Mouse (Mus musculus) heart, adult 10 weeks (tissue): ENCODE data around the gene Grik3. TPM values are rescaled to one million over a fixed set of nuclear protein-coding genes. Genes with fewer than 3 reads are reported as not detected.

Source experiments
- polyA plus RNA-seq: library from polyadenylated mRNA; stranded (reverse); fragments of 350-450 nt; fragmentation: Illumina TruSeq; extraction: RNeasy Lipid Tissue Mini Kit (QIAGEN cat#74804); gene quantifications from one replicate; pipeline ENCODE4 v1.2.3, GENCODE M21; 2014; ENCODE audit warnings: low read depth, low replicate concordance

Grik3 gene
- 0.13 TPM for polyA plus RNA-seq

DNA sequence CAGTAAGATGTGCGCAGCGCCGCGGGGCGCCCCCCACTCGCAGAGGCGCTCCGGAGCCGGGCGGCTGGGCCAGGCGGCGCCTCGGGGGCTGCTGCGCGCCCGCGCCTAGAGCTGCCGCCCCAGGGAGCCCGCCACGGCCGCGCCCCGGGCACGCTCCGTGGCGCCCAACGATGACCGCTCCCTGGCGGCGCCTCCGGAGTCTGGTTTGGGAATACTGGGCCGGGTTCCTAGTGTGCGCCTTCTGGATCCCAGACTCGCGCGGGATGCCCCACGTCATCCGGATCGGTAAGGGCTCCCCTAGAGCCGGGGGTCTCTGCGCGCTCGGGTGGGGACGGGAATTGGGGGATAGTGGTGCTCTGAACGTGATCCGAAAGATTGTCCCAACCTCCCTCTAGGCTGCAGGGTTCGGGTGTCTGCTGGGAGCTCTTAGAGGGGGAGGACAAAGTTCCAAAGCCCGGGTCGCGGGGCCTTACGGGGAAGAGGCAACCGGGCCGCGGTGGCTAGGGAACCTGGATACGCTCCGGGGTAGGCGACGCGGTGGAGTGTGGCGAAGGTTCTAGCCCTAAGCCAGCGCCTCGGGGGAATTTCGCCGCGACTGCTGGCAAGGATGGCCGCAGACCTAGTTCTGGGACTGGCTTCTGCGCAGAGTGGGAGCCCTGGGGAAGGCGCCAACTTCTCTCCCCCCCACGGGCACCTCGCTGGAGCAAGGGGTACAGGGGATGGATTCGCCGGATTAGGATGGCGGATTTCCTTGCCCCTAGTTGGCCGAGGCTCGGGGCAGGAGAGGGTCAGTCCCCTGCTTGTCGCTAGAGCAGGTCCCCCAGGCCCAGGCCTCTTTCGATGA lies at the start of gene Grik3:
TSS of gene Grik3 (plus strand) at position 40 of the 844 bp plus-strand sequence.

